ENCODE assay signal across 9 mouse cellular contexts in the genomic region with DNA sequence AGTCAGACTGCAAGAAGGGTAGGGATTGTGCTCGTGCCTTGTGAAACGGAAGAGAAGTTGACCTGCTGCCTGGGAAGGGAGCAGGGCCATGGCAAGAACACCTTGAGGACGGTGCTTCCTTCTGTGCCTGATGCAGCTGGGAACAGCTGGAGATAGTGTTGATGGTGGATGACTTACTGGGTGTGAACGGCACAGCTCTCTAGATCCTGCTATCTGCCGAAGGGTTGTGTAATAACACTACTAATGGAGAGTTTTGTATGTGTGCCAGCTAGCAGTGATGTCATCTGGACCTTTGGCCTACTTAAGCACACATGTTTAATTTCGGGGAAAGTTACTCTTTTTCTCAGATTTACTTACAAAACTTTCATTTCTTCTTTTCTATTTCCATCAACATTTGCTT. TPM values are rescaled to one million over a fixed set of nuclear protein-coding genes. Genes with fewer than 3 reads are reported as not detected.
DNase-seq lines count a peak whose midpoint lies in the region; ATAC-seq lines count a peak whose summit lies in the region.
"Had no signal": no experiment of that assay in that cellular context is flagged by ENCODE, and none has a peak within 500 bp of the region (broad histone marks: within the 10 kb centered on the region; RNA-seq: fewer than 3 reads in every experiment).

No protein-coding gene starts in this region.

- WGBS in heart, embryonic 16.5 days = 28% methylated on average over 6 of the region's 6 CpGs
- 70% methylated on average over 6 of the region's 6 CpGs for WGBS in hindbrain, embryonic 11.5 days

- H3K9ac ChIP-seq in heart, embryonic 16.5 days (ENCODE audit: low read length) = no peak overlapping the region
- H3K9ac ChIP-seq in hindbrain, embryonic 11.5 days (ENCODE audit: low read depth, low read length) = no peak overlapping the region
- H3K9ac ChIP-seq: liver, embryonic 14.5 days had no signal

- H3K27me3 ChIP-seq in heart, embryonic 16.5 days (ENCODE audit: control insufficient read depth, insufficient read depth, low read length) = no peaks in the 10 kb centered on the region
- no peaks in the 10 kb centered on the region for H3K27me3 ChIP-seq in hindbrain, embryonic 11.5 days (ENCODE audit: control insufficient read depth, insufficient read depth, low read length)

- H3K4me2 ChIP-seq in heart, embryonic 16.5 days (ENCODE audit: low read depth, low read length) = no peak overlapping the region
- no peak overlapping the region for H3K4me2 ChIP-seq in hindbrain, embryonic 11.5 days (replicated peaks; ENCODE audit: low read depth, low read length)

- no peaks in the 10 kb centered on the region for H3K36me3 ChIP-seq in heart, embryonic 16.5 days (ENCODE audit: control insufficient read depth, insufficient read depth)
- no peaks in the 10 kb centered on the region for H3K36me3 ChIP-seq in hindbrain, embryonic 11.5 days (ENCODE audit: control insufficient read depth, insufficient read depth, low read length)

- DNase-seq in adrenal gland, adult (ENCODE audit: inconsistent age in 2 of 2, low spot score in 1 of 2) = peak; percentile 70 to 94
- no peak for DNase-seq in adrenal gland, postnatal 4 days (ENCODE audit: low spot score in 2 of 2)
- DNase-seq in adrenal gland, postnatal 10 days = peak; percentile 72
- peak; percentile 69 for DNase-seq in lung, postnatal 10 days
- no peak for DNase-seq in layer of hippocampus, adult 9-10 months (ENCODE audit: low spot score)
- DNase-seq in layer of hippocampus, postnatal 25 days (ENCODE audit: extremely low spot score in 1 of 2, low spot score in 1 of 2) = no peak
- DNase-seq in hindbrain, embryonic 11.5 days (ENCODE audit: low spot score) = no peak

- H3K9me3 ChIP-seq in heart, embryonic 16.5 days (replicated peaks; ENCODE audit: control insufficient read depth, low read length) = no peaks in the 10 kb centered on the region
- H3K9me3 ChIP-seq in hindbrain, embryonic 11.5 days (ENCODE audit: control insufficient read depth, low read length) = no peaks in the 10 kb centered on the region

- no peak for ATAC-seq in heart, embryonic 16.5 days (replicated peaks; ENCODE audit: extremely low read depth, insufficient read depth, low FRiP score)
- no peak for ATAC-seq in hindbrain, embryonic 11.5 days (ENCODE audit: low FRiP score)

- H3K4me3 ChIP-seq in heart, embryonic 16.5 days (ENCODE audit: low read length) = no peak overlapping the region
- no peak overlapping the region for H3K4me3 ChIP-seq in hindbrain, embryonic 11.5 days (ENCODE audit: low read depth, low read length)

- peaks cover 27% of the 10 kb centered on the region for H3K4me1 ChIP-seq in heart, embryonic 16.5 days (ENCODE audit: control insufficient read depth, insufficient read depth, low read length)
- no peaks in the 10 kb centered on the region for H3K4me1 ChIP-seq in hindbrain, embryonic 11.5 days (replicated peaks; ENCODE audit: control insufficient read depth, insufficient read depth, low read length)

- peak overlapping the region; percentile 35 for H3K27ac ChIP-seq in heart, embryonic 16.5 days (ENCODE audit: low read length)
- no peak overlapping the region for H3K27ac ChIP-seq in hindbrain, embryonic 11.5 days (ENCODE audit: low read depth, low read length)
- H3K27ac ChIP-seq: liver, embryonic 14.5 days had no signal

RNA-seq across cellular contexts. Expression of a gene that starts 4.3 kb away (rescaled TPM):
- 10 to 100 TPM in 1 of 2 experiments, 1 to 10 TPM in 1; 8.9 to 12.9 TPM for total RNA-seq in adrenal gland, postnatal 4 days (2021)
- total RNA-seq in adrenal gland, postnatal 10 days (2021) = 10 to 100 TPM in 1 of 2 experiments, 1 to 10 TPM in 1; 6.6 to 10.7 TPM
- polyA plus RNA-seq in heart, embryonic 16.5 days (2015; fragmentation: Nextera tagmentation; extraction: Ambion mirVana) = 11.1 and 11.5 TPM in 2 replicates
- 10 to 100 TPM; 11.8 to 17.0 TPM for total RNA-seq in layer of hippocampus, postnatal 25 days (2021)
- 23.9 and 26.7 TPM in 2 replicates for polyA plus RNA-seq in hindbrain, embryonic 11.5 days (2014; fragmentation: Nextera tagmentation; extraction: Ambion mirVana)

RNA-seq across cellular contexts. Expression of a gene that starts 4.9 kb away (rescaled TPM):
- 10 to 100 TPM; 42.7 to 43.6 TPM for total RNA-seq in adrenal gland, postnatal 4 days (2021)
- 10 to 100 TPM; 29.8 to 38.0 TPM for total RNA-seq in adrenal gland, postnatal 10 days (2021)
- polyA plus RNA-seq in heart, embryonic 16.5 days (2015; fragmentation: Nextera tagmentation; extraction: Ambion mirVana) = 16.2 and 16.7 TPM in 2 replicates
- 100 to 1,000 TPM in 1 of 2 experiments, 10 to 100 TPM in 1; 90.9 to 121 TPM for total RNA-seq in layer of hippocampus, postnatal 25 days (2021)
- 80.1 and 108 TPM in 2 replicates for polyA plus RNA-seq in hindbrain, embryonic 11.5 days (2014; fragmentation: Nextera tagmentation; extraction: Ambion mirVana)

Comparison
In these comparisons a context has a peak if more than half of its experiments do, and no peak if none do; other contexts are left out.
1. DNase-seq: peak in adrenal gland, adult (2 of 2), adrenal gland, postnatal 10 days (single experiment) and lung, postnatal 10 days (single experiment); none in adrenal gland, postnatal 4 days (0 of 2), layer of hippocampus, adult 9-10 months (single experiment), layer of hippocampus, postnatal 25 days (0 of 2) and hindbrain, embryonic 11.5 days (single experiment).